Mouse (Mus musculus) limb, embryonic 14.5 days (tissue): ENCODE data around the gene Gm49320. TPM values are rescaled to one million over a fixed set of nuclear protein-coding genes. Genes with fewer than 3 reads are reported as not detected.
A peak's percentile ranks its signal among the peaks of the same experiment; 100 is the strongest.

ENCODE experiments used
- ATAC-seq: fragments of 200-750 bp; cut with Nextera tagmentation; 2 replicates; pipeline ENCODE4 v1.8.0; 2017; ENCODE audit warnings: low read depth, moderate number of reproducible peaks, moderate TSS enrichment; ENCODE audit not compliant: low FRiP score
- DNase-seq: peaks from one replicate; pipeline ENCODE4 v3.0.0-alpha.2; 2015; ENCODE audit warnings: low spot score
- H3K27ac ChIP-seq: fragments of 300-500 bp; sonication (generic); replicated peaks from 2 replicates; pipeline ENCODE4 v1.5.1; 2014; ENCODE audit warnings: low read depth, mild to moderate bottlenecking, low read length, moderate library complexity, mixed read lengths
- H3K27me3 ChIP-seq: fragments of 300-500 bp; sonication (generic); 2 replicates; pipeline ENCODE4 v1.6.1; 2014; ENCODE audit warnings: low read length, mixed read lengths; ENCODE audit not compliant: control insufficient read depth, insufficient read depth
- H3K36me3 ChIP-seq: fragments of 300-500 bp; sonication (generic); 2 replicates; pipeline ENCODE4 v1.6.1; 2014; ENCODE audit warnings: mild to moderate bottlenecking, low read length, moderate library complexity, mixed read lengths; ENCODE audit not compliant: control insufficient read depth, insufficient read depth
- H3K4me1 ChIP-seq: fragments of 300-500 bp; sonication (generic); 2 replicates; pipeline ENCODE4 v1.6.1; 2014; ENCODE audit warnings: antibody characterized with exemption, low read length, mixed read lengths; ENCODE audit not compliant: control insufficient read depth, insufficient read depth
- H3K4me2 ChIP-seq: fragments of 300-500 bp; sonication (generic); replicated peaks from 2 replicates; pipeline ENCODE4 v1.6.1; 2014; ENCODE audit warnings: low read depth, mild to moderate bottlenecking, low read length, moderate library complexity; ENCODE audit not compliant: severe bottlenecking
- H3K4me3 ChIP-seq: fragments of 300-500 bp; sonication (generic); replicated peaks from 2 replicates; pipeline ENCODE4 v1.5.1; 2014; ENCODE audit warnings: low read length
- H3K9ac ChIP-seq: fragments of 300-500 bp; sonication (generic); 2 replicates; pipeline ENCODE4 v1.6.1; 2014; ENCODE audit warnings: mild to moderate bottlenecking, low read depth, low read length, moderate library complexity; ENCODE audit not compliant: severe bottlenecking
- H3K9me3 ChIP-seq: fragments of 300-500 bp; sonication (generic); 2 replicates; pipeline ENCODE4 v1.6.1; 2016; ENCODE audit warnings: low read length; ENCODE audit not compliant: control insufficient read depth
- POLR2A ChIP-seq: fragments of 200-500 bp; IDR thresholded peaks from 2 replicates; pipeline ENCODE4 v1.8.0; 2012; ENCODE audit warnings: inconsistent platforms, mild to moderate bottlenecking, moderate library complexity, borderline replicate concordance; ENCODE audit not compliant: insufficient read depth, insufficient read length; ENCODE audit errors: extremely low read depth
- WGBS: fragments of 180-500 bp; shearing (Covaris S2); extraction: QIAGEN DNeasy Blood & Tissue Kit; methylation state at CpG from one replicate; pipeline ENCODE4 v1.1.7; 2014; 5-methylcytosine and 5-hydroxymethylcytosine counted together
- polyA plus RNA-seq, 2 experiments: library from polyadenylated mRNA; depleted of rRNA in 1 of 2; stranded (reverse) in 1 of 2; unstranded in 1 of 2; fragments of >200 nt; fragmentation: Nextera tagmentation in 1 of 2; extraction: Ambion mirVana in 1 of 2; gene quantifications; 2 replicates each; pipeline versions ENCODE4 v1.2.1 to v1.2.3; 2012 to 2014

The Gm49320 gene
- polyA plus RNA-seq, 2 experiments = 1.2 to 8.5 TPM

GRCm38 (mm10) chr8:4201321-4201720 is 37.3 kb upstream of the Gm49320 start:
- Histone ChIP-seq H3K4me2 (no peak overlapping the region), H3K36me3 (peaks cover 40% of the 10 kb centered on the region), H3K27ac (no peak overlapping the region), H3K9me3 (no peaks in the 10 kb centered on the region), H3K4me1 (no peaks in the 10 kb centered on the region), H3K4me3 (no peak overlapping the region), H3K27me3 (peaks cover 17% of the 10 kb centered on the region), H3K9ac (no peak overlapping the region)
- no peak for DNase-seq
- ATAC-seq = no peak
- WGBS = 58% methylated on average over 2 of the region's 2 CpGs
- no peak for TF ChIP-seq POLR2A

- DNase-seq (no peak), ATAC-seq (no peak)
- Histone ChIP-seq H3K27me3 (peaks cover 26% of the 10 kb centered on the region), H3K4me1 (peaks cover 5% of the 10 kb centered on the region; the same call in 1 of the 2 replicates), H3K27ac (no peak overlapping the region), H3K36me3 (peaks cover 29% of the 10 kb centered on the region), H3K4me3 (no peak overlapping the region), H3K9me3 (no peaks in the 10 kb centered on the region), H3K4me2 (0 out of 2 replicates have a peak overlapping the region, but pooled peaks have one; percentile 19), H3K9ac (peak overlapping the region; percentile 31; the same call in 1 of the 2 replicates)
- WGBS = 19% methylated on average over 38 of the region's 38 CpGs
- no peak for TF ChIP-seq POLR2A
These were observed 33.2 kb upstream of the Gm49320 start for GRCm38 (mm10) chr8:4205246-4206123.

GRCm38 (mm10) chr8:4206182-4207015 is 32.3 kb upstream of the Gm49320 start:
- Histone ChIP-seq H3K36me3 (peaks cover 23% of the 10 kb centered on the region), H3K4me2 (0 out of 2 replicates have a peak overlapping the region, but pooled peaks have one; percentile 19), H3K9ac (peak overlapping the region; percentile 31; the same call in 1 of the 2 replicates), H3K9me3 (no peaks in the 10 kb centered on the region), H3K27me3 (peaks cover 26% of the 10 kb centered on the region), H3K4me1 (peaks cover 5% of the 10 kb centered on the region; the same call in 1 of the 2 replicates), H3K4me3 (no peak overlapping the region; the same call in 1 of the 2 replicates), H3K27ac (no peak overlapping the region)
- no peak for TF ChIP-seq POLR2A
- ATAC-seq = no peak
- 16% methylated on average over 44 of the region's 44 CpGs for WGBS
- DNase-seq = no peak

GRCm38 (mm10) chr8:4207016-4207350 is 31.7 kb upstream of the Gm49320 start:
- Histone ChIP-seq H3K27ac (no peak overlapping the region), H3K36me3 (peaks cover 23% of the 10 kb centered on the region), H3K4me1 (peaks cover 5% of the 10 kb centered on the region; the same call in 1 of the 2 replicates), H3K9ac (no peak overlapping the region), H3K9me3 (no peaks in the 10 kb centered on the region), H3K4me3 (no peak overlapping the region), H3K27me3 (peaks cover 26% of the 10 kb centered on the region), H3K4me2 (no peak overlapping the region)
- DNase-seq = no peak
- 71% methylated on average over 2 of the region's 2 CpGs for WGBS
- TF ChIP-seq POLR2A = no peak
- ATAC-seq = no peak

- WGBS = 85% methylated on average over 6 of the region's 6 CpGs
- Histone ChIP-seq H3K9ac (no peak overlapping the region), H3K4me2 (no peak overlapping the region), H3K4me3 (no peak overlapping the region), H3K27ac (no peak overlapping the region), H3K36me3 (peaks cover 2% of the 10 kb centered on the region; the same call in 1 of the 2 replicates), H3K27me3 (peaks cover 24% of the 10 kb centered on the region), H3K4me1 (peaks cover 22% of the 10 kb centered on the region), H3K9me3 (no peaks in the 10 kb centered on the region)
- TF ChIP-seq POLR2A = no peak
- DNase-seq = no peak
- no peak for ATAC-seq
These were observed 27.6 kb upstream of the Gm49320 start for GRCm38 (mm10) chr8:4211097-4211496.
